Mouse (Mus musculus) ES-CJ7 (cell line): ENCODE results near the gene Aven.
"Not testable (repeated sequence)": the region's sequence is repeated elsewhere in the genome, so short reads cannot be mapped to it uniquely, and the experiment has no call there.

ENCODE experiments used
- DNase-seq: peaks from one replicate; pipeline ENCODE4 v3.0.0; 2011; ENCODE audit warnings: low read depth, low spot score

Aven gene

DNA sequence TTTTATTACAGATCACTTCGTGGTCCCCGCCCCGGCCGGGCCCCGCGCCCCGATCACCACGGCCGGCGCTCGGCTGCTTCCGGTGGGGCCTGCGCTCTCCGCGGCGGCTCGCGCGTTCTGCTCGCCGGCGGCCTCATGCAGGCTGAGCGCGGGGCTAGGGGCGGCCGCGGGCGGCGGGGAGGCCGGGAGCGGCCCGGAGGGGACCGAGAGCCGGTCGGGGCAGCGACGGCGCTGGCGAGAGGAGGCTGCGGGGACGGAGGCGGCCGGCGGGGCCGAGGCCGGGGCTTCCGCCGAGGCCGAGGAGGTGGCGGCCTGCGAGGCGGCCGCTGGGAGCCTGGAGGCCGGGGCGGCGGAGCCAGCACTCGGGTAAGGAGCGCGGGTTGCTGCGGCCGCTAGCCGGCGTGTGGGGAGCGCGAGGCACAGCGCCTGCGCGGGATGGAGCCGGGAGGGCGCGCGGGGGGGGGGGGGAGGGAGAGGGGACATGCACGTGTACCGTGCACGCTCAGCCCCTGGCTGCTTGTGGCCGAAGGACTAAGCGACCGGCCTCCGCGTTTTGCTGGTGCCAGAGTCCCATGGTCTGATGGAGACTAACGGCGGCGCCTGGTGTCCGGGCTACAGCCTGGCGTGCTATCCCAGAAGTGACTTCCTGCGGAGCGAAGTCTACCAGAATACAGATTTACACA is at the start of gene Aven:
Gene Aven (plus strand): TSS at position 109 of the 683 bp plus-strand sequence.
- DNase-seq, result peak; percentile 73

GRCm38 (mm10) chr2:112443491-112443890 is 49.3 kb upstream of the Aven start:
- DNase-seq, result no peak

- DNase-seq, result no peak
Observed at GRCm38 (mm10) chr2:112445511-112445910, 47.3 kb upstream of the Aven start.

DNA sequence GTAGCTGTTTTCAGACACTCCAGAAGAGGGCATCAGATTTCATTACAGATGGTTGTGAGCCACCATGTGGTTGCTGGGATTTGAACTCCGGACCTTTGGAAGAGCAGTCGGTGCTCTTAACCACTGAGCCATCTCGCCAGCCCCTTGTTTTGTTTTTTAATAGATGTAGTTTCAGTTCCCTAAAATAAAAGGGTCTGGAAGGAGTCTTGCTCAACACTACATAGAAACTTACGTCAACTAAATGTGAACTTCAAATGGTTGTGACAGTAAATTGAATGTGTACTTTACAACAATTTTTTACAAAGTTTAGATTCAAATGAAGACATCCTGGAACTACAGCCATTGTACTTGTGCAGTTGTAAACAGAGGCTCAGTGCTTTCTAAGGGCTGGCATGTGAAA is 44.7 kb upstream of the Aven start:
- not testable (repeated sequence) for DNase-seq

DNA sequence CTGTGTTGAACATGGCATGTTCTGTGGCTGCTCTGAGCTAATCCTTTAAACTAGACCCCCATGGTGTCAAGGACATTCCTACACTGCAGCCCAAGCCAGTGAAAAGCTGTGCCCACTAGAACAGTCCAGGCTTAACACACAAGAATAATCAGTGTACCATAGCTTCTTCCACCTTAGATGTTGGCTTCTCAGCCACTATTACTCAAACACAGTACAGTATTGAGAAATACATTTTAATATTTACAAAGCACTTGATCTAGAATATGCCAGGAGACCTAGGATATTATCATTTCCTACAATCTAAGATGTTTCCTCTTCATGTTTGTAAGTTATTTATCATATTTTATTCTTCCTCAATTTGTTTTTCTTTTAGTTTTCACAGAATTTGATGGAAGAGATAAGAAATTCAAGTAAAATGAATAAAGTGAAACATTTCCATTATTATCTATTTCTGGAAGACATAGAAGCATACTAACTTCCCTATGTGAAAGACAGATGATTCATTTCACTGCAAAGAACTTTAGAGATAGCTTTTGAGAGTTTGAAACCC is 44.2 kb upstream of the Aven start:
- DNase-seq, result no peak

- no peak for DNase-seq
Observed at GRCm38 (mm10) chr2:112449597-112450296, 43.0 kb upstream of the Aven start.

GRCm38 (mm10) chr2:112452513-112452912 is 40.3 kb upstream of the Aven start:
- DNase-seq, result not testable (repeated sequence)

DNA sequence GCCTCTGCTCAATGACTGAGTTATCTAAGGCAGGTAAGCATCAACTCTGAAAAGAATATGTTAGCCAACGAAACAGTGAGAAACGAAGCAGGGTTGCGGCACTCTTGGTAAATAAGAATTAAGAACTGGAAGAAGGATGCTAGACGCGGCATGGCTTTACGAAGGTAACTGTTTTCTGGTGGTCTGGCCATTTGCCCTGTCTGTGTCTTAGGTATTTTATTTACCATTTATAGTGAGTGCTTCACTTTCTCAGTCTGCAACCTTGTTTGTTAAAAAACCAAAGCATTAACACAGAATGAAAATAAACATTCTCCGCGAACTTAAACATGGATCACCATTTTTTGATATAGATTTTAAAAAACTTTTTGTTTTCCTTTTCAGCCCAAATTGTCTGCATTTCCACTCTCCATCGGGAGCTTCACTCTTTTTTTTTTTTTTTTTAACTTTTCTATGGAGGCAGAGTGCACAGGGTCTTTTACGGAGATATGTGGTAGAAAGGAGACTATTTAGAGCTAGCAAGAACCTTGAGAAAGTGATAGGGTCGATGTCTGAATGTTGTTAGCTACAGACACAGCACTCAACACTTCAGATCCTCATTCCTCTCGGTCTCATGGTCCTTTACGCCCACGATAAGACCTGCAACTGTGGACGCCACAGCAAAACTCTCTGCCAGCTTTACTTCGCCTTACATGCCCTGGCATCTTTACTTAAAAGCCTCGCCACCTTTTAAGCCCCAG is 38.5 kb upstream of the Aven start:
- no peak for DNase-seq

- peak; percentile 94 for DNase-seq
Observed at GRCm38 (mm10) chr2:112454862-112455564, 37.8 kb upstream of the Aven start, which contains the start of gene Emc7. Gene Emc7, plus strand, starts transcription at chr2:112454997.

DNA sequence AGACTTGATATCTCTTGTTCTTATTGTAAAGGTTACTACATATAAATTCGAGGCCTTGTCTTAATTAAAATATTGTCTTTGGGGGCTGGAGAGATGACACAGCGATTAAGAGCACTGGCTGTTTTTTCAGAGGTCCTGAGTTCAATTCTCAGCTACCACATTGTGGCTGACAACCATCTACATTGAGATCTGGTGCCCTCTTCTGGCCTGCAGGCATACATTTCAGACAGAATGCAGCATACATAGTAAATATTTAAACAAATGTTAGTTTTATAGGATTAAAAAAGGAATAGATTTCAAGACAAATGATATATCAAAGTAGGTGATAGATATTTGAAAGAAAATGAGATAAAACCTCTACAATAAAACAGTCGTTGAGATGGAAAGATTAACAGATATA is 32.2 kb upstream of the Aven start:
- no peak for DNase-seq

DNA sequence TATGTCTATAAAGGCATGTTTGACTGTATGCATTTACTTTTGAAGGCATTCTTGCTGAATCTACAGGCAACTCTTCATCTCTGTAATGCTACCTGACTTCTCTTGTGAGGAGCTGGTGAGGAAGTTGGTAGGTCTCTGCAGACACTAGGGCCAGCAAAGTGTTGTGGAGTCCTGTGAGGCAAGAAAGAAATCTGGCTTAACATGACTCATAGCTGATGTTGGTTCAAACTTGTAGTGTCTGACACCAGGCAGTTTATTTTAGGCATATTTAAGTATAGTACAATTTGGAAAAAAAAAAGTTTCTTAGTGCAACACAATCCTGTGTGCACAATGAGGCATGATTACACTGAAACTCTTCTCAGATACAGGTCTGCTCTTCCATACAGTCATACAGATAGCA is 23.2 kb upstream of the Aven start:
- DNase-seq, result no peak

- no peak for DNase-seq
Observed at GRCm38 (mm10) chr2:112470961-112471381, 21.8 kb upstream of the Aven start.

- no peak for DNase-seq
Observed at GRCm38 (mm10) chr2:112472076-112472475, 20.7 kb upstream of the Aven start.

- DNase-seq, result no peak
Observed at GRCm38 (mm10) chr2:112474997-112475724, 17.6 kb upstream of the Aven start.

DNA sequence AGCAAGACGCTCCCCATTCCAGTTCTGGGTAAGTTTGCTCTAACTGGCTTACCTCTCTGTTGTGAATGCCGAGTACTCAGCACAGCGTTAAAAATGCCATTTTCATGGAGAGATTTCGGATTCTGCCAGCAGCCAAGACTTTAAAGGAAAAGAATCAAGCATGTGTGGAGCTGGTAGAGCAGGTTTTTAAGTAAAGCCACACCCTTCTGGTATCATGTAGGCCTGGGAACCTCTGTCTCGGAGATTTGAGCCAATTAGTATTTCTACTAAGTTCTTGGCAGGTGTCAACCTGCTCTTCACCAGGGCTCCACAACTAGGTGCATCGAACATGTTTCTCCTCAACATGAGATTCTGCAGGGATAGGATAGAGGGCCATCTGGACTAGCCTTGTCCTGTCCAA is 16.2 kb upstream of the Aven start:
- no peak for DNase-seq

DNA sequence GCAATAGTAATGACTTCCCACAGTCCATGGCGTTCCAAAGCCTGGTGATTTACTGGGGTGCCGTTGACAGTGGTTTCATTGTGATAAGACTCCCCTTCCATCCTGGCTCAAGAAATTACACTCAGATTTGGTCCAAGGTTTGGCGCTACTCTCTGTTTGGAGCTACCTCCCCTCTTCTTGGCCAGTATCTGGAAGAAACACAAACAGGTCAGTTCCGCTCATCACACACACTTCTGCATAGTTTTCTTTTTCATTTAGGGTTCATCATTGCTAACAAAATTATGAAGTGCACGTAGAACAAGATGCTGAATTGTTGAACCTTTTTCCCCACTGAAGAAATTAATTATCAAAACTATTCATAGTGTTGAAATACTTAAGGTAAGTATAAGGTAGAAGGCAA is 12.1 kb upstream of the Aven start, which contains the start of gene Chrm5:
Gene Chrm5 (minus strand): TSS at position 101 of the 400 bp plus-strand sequence.
- no peak for DNase-seq

DNA sequence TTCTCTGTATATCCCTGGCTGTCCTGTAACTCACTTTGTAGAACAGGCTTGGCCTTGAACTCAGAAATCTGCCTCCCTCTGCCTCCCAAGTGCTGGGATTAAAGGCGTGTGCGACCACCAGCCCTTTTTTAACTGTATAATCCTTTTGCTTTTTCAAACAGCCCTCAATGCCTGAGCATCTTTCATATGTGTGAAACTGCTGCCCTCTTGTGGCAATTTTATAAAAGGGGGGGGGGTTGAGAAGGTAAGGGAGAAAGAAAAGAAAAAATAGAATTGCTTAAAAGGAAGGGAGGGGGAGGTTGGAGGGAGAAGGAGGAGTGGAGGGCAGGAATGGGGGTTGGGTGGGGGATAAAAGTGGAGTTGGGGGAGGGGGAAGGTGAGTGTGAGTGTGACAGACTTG is 11.2 kb upstream of the Aven start:
- peak; percentile 55 for DNase-seq

DNA sequence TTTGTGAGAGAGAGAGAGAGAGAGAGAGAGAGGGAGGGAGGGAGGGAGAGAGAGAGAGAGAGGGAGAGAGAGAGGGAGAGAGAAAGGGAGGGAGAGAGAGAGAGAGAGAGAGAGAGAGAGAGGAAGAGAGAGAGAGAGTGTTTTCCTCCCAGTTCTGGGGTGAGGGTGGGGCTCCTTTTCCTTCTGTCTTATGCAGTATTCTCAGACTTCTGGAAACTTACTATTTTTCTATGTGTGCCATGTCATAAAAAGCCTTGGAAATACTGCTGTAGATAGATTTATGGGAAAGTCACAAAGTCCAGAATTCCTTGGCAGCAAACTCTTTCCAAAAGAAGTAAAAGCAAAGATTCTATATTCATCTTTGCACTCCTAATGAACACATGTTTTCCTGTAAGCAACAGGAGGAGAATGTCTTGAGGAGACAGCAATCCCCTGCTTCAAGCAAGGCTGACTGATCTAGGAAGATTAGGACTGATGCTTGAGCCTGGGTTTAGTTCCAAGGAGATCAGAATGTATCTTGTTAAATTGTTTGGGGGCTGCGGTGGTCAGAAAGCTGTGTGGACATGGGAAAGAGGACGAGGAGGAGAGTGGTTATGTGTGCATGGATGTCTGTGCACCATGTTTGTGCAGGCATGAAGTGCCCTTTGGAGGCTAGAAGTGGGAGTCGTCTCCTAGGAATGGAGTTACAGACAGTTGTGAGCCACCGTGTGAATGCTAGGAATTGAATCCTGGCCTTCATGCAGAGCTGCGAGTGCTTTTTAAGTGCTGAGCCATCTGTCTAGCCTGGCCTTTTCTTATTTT is 10.0 kb upstream of the Aven start:
- no peak for DNase-seq

- no peak for DNase-seq
Observed at GRCm38 (mm10) chr2:112483334-112483651, 9.5 kb upstream of the Aven start.

DNA sequence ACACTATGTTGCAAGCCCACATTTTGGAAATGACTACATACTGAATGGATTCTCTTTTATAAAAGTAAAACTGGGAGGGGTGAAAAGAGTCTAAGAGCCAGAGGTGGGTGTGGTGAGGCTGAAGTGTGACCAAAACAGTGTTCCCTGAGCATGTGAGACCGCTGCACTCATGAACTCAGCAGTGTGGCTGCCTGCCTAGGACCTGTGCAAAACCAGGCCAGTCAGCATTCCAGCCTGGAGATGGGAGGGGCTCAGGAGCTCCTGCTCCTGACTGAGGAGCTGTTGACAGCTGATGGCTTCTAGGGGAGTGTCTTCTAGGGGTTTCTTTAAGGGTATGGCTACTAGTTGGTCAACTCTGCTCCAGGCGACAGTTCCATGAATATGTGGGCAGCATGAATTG is 7.9 kb upstream of the Aven start:
- DNase-seq, result peak; percentile 21
